Mouse (Mus musculus): ENCODE measurements around the gene Ces1f. TPM values are rescaled to one million over a fixed set of nuclear protein-coding genes. Genes with fewer than 3 reads are reported as not detected.
"Not testable (repeated sequence)": the region's sequence is repeated elsewhere in the genome, so short reads cannot be mapped to it uniquely, and the experiment has no call there.

The Ces1f gene
- polyA plus RNA-seq, 1 experiment, result 0.05 TPM

DNA sequence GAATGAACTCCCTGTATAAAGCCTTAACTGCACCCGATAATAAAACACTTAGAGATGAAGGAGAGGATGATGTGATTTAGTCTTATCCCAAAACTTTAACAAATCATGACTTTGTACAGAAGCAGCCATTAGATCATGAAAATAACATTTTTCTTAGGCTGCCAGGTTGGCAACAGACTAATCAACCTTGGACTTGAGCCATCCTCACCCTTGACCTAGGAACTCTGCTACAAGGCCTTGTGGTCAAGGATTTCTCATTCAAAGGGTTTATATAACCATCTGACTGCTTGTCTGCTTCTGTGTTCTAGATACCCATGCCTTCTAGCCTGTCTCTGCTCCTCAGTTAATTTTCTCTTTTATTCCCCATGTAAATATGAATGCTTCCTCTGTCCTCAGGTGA lies 44.8 kb downstream of the Ces1f start:
- no peak for TF ChIP-seq CTCF (IDR thresholded peaks at IDR 0.05; ENCODE audit: control insufficient read depth, insufficient read depth, insufficient replicate concordance, low read depth, low read length)
- TF ChIP-seq POLR2A (IDR thresholded peaks at IDR 0.05; ENCODE audit: control insufficient read depth, low read depth, low read length), result no peak
- Histone ChIP-seq H3K27me3 (ENCODE audit: control insufficient read depth, insufficient read depth, low read length) (no peaks in the 10 kb centered on the region), H3K4me1 (ENCODE audit: control insufficient read depth, insufficient read depth, low read length) (no peaks in the 10 kb centered on the region), H3K4me3 (ENCODE audit: control insufficient read depth, low read depth, low read length) (no peak overlapping the region), H3K27ac (ENCODE audit: control insufficient read depth, insufficient read depth, low read depth, low read length) (no peak overlapping the region), H3K36me3 (ENCODE audit: control insufficient read depth, insufficient read depth, low read length) (no peaks in the 10 kb centered on the region)

DNA sequence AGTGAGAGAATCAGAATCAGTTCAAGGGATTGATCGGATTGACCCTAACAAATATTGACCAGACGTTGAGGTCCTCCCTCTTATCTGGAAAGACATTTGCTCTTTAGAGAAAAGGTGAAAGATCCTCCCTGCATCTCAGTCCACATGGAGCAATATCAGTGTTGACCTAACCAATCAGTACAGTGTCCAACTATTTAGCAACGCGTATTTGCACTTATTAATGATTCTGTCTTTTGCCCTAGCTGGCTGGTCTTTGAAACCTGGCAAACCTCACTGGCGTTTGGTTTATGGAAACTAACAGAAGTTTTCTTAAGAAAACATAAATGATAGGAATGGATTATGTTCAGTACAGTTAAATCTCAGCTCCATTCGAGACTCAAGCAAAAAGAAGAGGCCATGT lies 45.5 kb downstream of the Ces1f start:
- no peak for TF ChIP-seq CTCF (IDR thresholded peaks at IDR 0.05; ENCODE audit: control insufficient read depth, insufficient read depth, insufficient replicate concordance, low read depth, low read length)
- TF ChIP-seq POLR2A (IDR thresholded peaks at IDR 0.05; ENCODE audit: control insufficient read depth, low read depth, low read length), result no peak
- Histone ChIP-seq H3K4me3 (ENCODE audit: control insufficient read depth, low read depth, low read length) (no peak overlapping the region), H3K27me3 (ENCODE audit: control insufficient read depth, insufficient read depth, low read length) (no peaks in the 10 kb centered on the region)

DNA sequence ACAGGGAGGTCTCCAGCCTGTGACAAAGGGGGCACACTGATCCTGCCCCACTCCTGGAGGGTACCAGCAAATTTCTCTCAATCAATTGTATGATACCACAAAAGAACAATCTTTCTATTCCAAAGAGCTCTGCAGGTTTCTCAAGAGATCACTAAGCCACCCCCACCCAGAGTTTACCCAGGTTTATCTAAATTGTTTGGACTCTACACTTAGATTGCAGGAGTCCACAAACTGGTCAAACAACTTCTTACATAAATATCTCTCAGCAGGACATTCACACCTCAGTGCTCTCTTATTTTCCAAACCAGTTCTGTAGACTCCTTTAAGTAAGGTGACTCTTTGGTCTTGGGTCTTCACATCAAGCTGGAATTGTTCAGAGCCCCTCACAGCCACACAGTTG lies 50.1 kb downstream of the Ces1f start, which contains the start of gene Ces1e:
Gene Ces1e, minus strand, starts transcription at position 174 of the 400 bp plus-strand sequence.
- H3K27ac ChIP-seq (ENCODE audit: control insufficient read depth, insufficient read depth, low read depth, low read length), result no peak within 1 kb of the TSS
- TF ChIP-seq CTCF (IDR thresholded peaks at IDR 0.05; ENCODE audit: control insufficient read depth, insufficient read depth, insufficient replicate concordance, low read depth, low read length) (no peak), POLR2A (IDR thresholded peaks at IDR 0.05; ENCODE audit: control insufficient read depth, low read depth, low read length) (no peak)
- H3K36me3 ChIP-seq (ENCODE audit: control insufficient read depth, insufficient read depth, low read length), result no peaks in the 10 kb centered on the region
- no peaks in the 10 kb centered on the region for H3K4me1 ChIP-seq (ENCODE audit: control insufficient read depth, insufficient read depth, low read length)
- H3K27me3 ChIP-seq (ENCODE audit: control insufficient read depth, insufficient read depth, low read length), result no peaks in the 10 kb centered on the region
- H3K4me3 ChIP-seq (ENCODE audit: control insufficient read depth, low read depth, low read length), result no peak within 1 kb of the TSS

More for the DNA sequence above, 45.5 kb downstream of the Ces1f start:
- Histone ChIP-seq H3K4me1 (ENCODE audit: control insufficient read depth, insufficient read depth, low read length) (no peaks in the 10 kb centered on the region), H3K27ac (ENCODE audit: control insufficient read depth, insufficient read depth, low read depth, low read length) (no peak overlapping the region), H3K36me3 (ENCODE audit: control insufficient read depth, insufficient read depth, low read length) (no peaks in the 10 kb centered on the region)

GRCm38 (mm10) chr8:93228673-93229370 lies 50.7 kb downstream of the Ces1f start:
- Histone ChIP-seq H3K27ac (ENCODE audit: control insufficient read depth, insufficient read depth, low read depth, low read length) (no peak overlapping the region), H3K4me1 (ENCODE audit: control insufficient read depth, insufficient read depth, low read length) (no peaks in the 10 kb centered on the region), H3K27me3 (ENCODE audit: control insufficient read depth, insufficient read depth, low read length) (no peaks in the 10 kb centered on the region), H3K36me3 (ENCODE audit: control insufficient read depth, insufficient read depth, low read length) (no peaks in the 10 kb centered on the region), H3K4me3 (ENCODE audit: control insufficient read depth, low read depth, low read length) (no peak overlapping the region)
- no peak for TF ChIP-seq POLR2A (IDR thresholded peaks at IDR 0.05; ENCODE audit: control insufficient read depth, low read depth, low read length)
- no peak for TF ChIP-seq CTCF (IDR thresholded peaks at IDR 0.05; ENCODE audit: control insufficient read depth, insufficient read depth, insufficient replicate concordance, low read depth, low read length)

DNA sequence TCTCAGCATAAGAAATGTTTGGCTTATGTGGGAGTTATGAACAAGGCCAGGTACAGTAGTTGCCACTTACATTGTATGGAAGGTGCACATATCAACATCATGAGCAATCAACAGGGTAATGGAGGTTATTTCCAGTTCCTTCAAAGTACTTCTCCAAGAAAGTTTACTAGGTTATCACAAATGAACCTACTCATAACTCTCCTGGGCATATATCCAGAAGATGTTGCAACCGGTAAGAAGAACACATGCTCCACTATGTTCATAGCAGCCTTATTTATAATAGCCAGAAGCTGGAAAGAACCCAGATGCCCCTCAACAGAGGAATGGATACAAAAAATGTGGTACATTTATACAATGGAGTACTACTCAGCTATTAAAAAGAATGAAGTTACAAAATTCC lies 53.1 kb downstream of the Ces1f start:
- not testable (repeated sequence) for H3K4me1 ChIP-seq (ENCODE audit: control insufficient read depth, insufficient read depth, low read length); H3K27me3 ChIP-seq (ENCODE audit: control insufficient read depth, insufficient read depth, low read length); H3K27ac ChIP-seq (ENCODE audit: control insufficient read depth, insufficient read depth, low read depth, low read length); H3K4me3 ChIP-seq (ENCODE audit: control insufficient read depth, low read depth, low read length); H3K36me3 ChIP-seq (ENCODE audit: control insufficient read depth, insufficient read depth, low read length)

DNA sequence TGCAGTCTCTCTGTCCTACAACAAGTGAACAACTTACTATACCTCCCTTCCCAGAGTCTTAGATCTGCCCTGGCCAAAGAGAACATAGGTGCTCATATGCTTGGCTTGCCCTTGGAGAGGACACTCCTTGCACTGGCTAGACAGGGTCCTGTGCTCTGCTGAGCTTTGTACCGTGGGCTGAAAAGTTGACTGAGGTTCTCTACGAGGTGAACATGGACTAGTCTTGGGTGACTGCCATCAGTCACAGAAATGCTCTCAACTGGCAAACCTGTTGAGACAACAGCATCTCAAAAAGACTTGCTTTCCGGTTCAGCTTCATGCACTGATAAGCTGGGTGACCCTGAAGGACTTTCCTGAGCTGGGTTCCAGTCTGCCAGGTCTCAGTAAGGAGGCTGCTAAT lies 57.7 kb downstream of the Ces1f start:
- H3K27me3 ChIP-seq (ENCODE audit: control insufficient read depth, insufficient read depth, low read length), result no peaks in the 10 kb centered on the region
- no peak overlapping the region for H3K4me3 ChIP-seq (ENCODE audit: control insufficient read depth, low read depth, low read length)
- no peak overlapping the region for H3K27ac ChIP-seq (ENCODE audit: control insufficient read depth, insufficient read depth, low read depth, low read length)
- H3K4me1 ChIP-seq (ENCODE audit: control insufficient read depth, insufficient read depth, low read length), result no peaks in the 10 kb centered on the region
- no peak for TF ChIP-seq POLR2A (IDR thresholded peaks at IDR 0.05; ENCODE audit: control insufficient read depth, low read depth, low read length)
- no peak for TF ChIP-seq CTCF (IDR thresholded peaks at IDR 0.05; ENCODE audit: control insufficient read depth, insufficient read depth, insufficient replicate concordance, low read depth, low read length)
- no peaks in the 10 kb centered on the region for H3K36me3 ChIP-seq (ENCODE audit: control insufficient read depth, insufficient read depth, low read length)

DNA sequence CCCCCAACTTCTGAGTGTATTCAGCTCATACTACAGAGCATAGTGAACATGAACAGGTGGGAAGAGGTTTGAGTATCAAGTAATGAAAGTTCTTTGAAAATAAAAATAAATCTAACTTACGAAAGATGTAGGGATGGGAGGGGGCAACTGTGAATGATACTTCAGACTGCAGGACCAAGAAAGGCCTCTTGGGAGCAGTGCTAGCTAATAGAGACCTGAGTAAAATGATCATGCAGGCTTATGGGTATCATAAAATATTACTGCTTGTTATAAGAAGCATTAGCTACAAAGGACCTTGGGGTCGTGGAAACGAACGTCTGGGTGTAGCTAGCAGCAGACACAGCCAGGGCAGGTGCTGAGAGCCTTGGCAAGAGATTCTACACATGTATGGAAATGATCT lies 61.7 kb downstream of the Ces1f start:
- TF ChIP-seq POLR2A (IDR thresholded peaks at IDR 0.05; ENCODE audit: control insufficient read depth, low read depth, low read length), result no peak
- Histone ChIP-seq H3K4me1 (ENCODE audit: control insufficient read depth, insufficient read depth, low read length) (no peaks in the 10 kb centered on the region), H3K27ac (ENCODE audit: control insufficient read depth, insufficient read depth, low read depth, low read length) (no peak overlapping the region), H3K27me3 (ENCODE audit: control insufficient read depth, insufficient read depth, low read length) (no peaks in the 10 kb centered on the region), H3K36me3 (ENCODE audit: control insufficient read depth, insufficient read depth, low read length) (no peaks in the 10 kb centered on the region), H3K4me3 (ENCODE audit: control insufficient read depth, low read depth, low read length) (no peak overlapping the region)

DNA sequence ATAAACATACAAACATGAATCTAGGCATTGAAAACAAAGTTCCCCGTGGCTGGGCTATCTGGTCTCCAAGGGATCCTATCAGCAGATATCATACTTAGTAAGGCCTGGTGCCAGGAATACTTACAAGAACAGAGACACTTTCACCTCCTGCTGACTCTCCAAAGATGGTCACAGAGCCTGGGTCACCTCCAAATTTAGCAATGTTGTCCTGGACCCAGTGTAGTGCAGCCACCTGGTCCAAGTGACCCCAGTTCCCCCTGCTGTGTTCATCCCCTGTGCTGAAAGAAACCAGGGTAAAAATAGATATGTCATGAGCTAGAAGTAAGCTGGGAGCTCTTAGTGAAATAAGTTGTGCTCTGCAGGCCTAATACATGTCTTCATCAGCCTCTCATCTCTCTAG lies 62.2 kb downstream of the Ces1f start:
- no peaks in the 10 kb centered on the region for H3K4me1 ChIP-seq (ENCODE audit: control insufficient read depth, insufficient read depth, low read length)
- TF ChIP-seq CTCF (IDR thresholded peaks at IDR 0.05; ENCODE audit: control insufficient read depth, insufficient read depth, insufficient replicate concordance, low read depth, low read length) (no peak), POLR2A (IDR thresholded peaks at IDR 0.05; ENCODE audit: control insufficient read depth, low read depth, low read length) (no peak)
- H3K27ac ChIP-seq (ENCODE audit: control insufficient read depth, insufficient read depth, low read depth, low read length), result no peak overlapping the region
- no peaks in the 10 kb centered on the region for H3K36me3 ChIP-seq (ENCODE audit: control insufficient read depth, insufficient read depth, low read length)
- H3K27me3 ChIP-seq (ENCODE audit: control insufficient read depth, insufficient read depth, low read length), result no peaks in the 10 kb centered on the region
- H3K4me3 ChIP-seq (ENCODE audit: control insufficient read depth, low read depth, low read length), result no peak overlapping the region
